Mouse (Mus musculus) erythroblast, adult 5-6 weeks (primary cell): ENCODE measurements around the gene Gpr137c. TPM values are rescaled to one million over a fixed set of nuclear protein-coding genes. Genes with fewer than 3 reads are reported as not detected.

Experiments
- ATAC-seq: replicated peaks from 2 replicates; pipeline ENCODE4 v1.8.0; 2016; ENCODE audit warnings: moderate number of reproducible peaks, mild to moderate bottlenecking, moderate TSS enrichment, inconsistent platforms; ENCODE audit not compliant: poor library complexity, low FRiP score, severe bottlenecking
- total RNA-seq, 2 experiments: library from RNA; stranded (forward) in 1 of 2; stranded (reverse) in 1 of 2; fragments of 150-400 nt in 1 of 2; fragments of 200-764, 138-1000 nt in 1 of 2; gene quantifications; 2 replicates each; pipeline versions ENCODE4 v1.2.3 to v1.2.4; 2015 to 2017; ENCODE audit warnings: low replicate concordance in 2 of 2

Gene Gpr137c
- total RNA-seq (2015; ENCODE audit: low replicate concordance) = 2.3 and 8.6 TPM in 2 replicates
- total RNA-seq (2017; ENCODE audit: low replicate concordance) = 0.70 and 1.3 TPM in 2 replicates

DNA sequence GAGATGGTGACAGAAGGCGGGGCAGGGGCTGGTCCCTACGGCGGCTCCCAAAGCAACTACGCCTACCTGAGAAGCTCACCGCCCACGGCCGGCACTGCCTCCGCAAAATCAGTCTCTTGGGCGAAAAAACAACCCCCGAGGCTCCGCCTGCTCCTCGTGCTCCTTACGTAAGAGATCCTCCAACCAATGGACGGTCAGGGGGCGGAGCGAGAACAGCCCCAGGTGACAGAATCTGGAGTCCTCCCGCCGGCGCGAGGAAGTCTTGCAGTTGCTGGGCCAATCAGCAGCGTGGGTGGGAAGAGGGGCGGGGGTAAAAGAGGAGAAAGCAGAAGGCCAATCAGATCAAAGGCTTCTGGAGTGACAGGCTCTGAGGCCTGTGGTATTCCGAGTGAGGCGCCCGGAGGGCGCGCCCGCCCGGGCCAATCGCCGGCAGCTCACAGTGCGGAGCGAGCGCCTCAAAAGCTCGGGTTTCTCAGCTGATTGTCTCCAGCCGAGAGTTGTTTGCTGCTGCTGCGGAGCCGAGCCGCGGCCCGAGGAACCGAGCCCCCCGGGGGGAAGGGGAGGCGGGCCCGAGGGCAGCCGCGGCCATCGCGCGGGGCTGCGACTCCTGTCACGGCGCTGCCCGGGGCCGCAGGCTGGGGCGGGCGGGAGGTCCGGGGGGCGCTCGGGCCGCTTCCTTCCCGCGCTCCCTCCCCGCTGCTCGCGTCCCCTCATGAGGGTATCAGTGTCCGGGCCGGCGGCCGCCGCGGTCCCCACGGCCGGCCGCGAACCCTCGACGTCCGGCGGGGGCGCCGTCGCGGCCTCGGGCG is at the start of gene Gpr137c:
TSS of gene Gpr137c (plus strand) at position 437 of the 809 bp plus-strand sequence.
- peak; percentile 96 for ATAC-seq

DNA sequence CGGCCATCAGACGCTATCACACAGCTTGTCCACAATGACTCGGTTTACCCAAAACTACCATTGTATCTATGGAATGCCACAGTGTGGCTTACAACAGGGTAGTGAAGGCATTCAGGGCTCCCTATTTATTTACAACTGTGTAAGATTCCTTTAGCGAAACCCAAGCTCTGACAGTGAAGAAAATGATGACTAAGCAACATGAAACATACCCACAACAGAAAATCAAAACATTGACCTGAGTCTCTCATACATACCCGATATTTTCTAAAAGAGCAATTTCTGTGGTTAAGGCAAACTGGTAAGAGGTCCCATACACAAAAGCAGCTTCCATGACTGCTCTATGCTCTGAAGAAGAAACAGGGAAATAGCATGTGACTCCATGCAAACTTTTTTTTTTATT is 47.3 kb upstream of the Gpr137c start:
- no peak for ATAC-seq

GRCm38 (mm10) chr14:45175012-45175740 is 44.3 kb upstream of the Gpr137c start:
- no peak for ATAC-seq

DNA sequence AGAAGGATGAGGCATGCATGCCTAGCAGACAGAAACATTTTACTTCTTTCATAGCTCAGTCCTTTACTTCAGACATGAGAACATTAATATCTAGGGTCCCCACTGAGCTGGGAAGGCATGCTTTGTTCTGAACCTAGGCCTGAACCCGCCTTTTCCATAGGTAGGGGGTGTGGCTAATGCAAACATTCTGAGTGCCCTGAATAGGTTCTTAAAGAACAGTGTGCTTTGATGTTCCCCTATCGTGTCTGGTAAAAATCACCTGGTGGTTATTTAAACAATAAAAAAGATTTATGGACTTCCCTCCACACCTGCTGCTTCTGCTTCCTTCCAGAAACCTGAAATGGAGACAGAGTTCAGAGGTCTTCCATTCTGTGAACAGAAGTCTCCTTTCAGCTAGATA is 40.3 kb upstream of the Gpr137c start:
- no peak for ATAC-seq

DNA sequence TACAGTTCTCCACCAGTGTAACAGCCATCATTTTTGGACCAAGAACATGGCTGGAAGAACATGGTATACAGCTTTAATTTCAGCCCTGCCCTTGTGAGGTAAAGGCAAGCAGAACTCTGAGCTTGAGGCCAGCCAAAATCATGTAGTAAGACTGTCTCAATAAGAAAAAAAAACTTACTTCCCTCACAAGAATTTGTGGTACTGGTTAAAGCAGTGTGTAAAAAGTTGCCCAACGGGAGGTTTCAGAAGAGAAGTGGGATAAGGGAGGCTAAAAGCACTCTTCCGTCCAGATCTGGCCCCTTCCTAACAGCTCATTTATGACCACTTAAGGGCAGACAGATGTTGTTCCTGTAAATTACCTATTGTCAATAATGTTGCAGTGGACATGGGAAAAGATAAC is 39.9 kb upstream of the Gpr137c start:
- no peak for ATAC-seq

DNA sequence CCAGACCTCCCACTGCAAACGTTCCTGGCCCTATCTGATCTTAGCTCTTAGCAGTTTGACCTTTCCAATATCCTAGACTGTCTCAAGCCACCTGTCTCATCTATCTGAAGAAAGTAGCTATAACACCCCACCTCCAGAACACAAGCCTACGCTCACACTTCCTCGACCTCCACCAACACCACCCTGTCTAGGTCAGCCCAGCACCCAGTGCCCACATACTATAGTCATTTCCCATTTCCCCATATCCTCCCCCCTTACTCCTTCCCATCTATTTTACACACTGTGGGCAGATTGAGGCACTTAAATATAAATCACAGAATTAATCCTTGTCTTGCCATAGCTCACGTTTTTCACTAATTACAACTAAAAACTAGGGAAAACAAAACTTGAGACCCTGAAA is 37.9 kb upstream of the Gpr137c start:
- ATAC-seq = no peak

DNA sequence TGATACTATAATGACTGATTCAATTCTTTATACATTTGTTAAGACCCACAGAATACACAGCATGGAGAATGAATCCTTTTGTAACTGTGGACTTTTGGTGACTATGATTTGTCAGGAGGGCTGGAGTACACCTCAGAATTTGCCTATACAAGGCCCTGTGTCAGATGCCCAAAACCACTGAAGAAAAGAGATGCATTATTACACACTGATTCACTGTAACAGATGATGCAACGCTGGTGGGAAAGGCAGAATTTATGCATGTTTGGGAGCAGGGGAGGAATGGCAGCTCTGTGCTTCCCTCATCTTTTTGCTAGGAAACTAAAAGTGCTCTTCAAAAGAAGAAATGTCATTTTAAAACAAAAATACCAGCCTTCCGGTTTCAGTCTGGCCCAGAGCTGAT is 28.5 kb upstream of the Gpr137c start:
- ATAC-seq = no peak

- ATAC-seq = no peak
These were observed 18.9 kb upstream of the Gpr137c start for GRCm38 (mm10) chr14:45200607-45201006.

DNA sequence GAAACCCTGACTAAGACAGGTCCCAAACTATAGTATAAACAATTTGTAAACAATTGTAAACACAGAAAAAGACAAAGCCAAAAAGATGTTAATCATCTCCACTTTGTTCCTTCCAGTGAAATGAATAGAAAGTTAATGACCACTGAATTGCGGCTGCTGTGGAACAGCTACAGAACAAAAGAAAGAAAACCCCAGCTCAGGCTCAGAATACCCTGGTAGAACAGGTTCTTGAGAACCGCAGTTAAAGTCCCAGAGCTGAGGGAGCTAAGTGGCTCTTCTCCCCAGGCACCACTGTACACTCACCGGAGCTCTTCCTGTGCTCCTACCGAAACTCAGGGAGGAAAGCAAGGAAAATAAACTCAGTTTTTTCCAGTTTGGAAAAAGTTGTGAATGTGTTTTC is 8.8 kb upstream of the Gpr137c start:
- ATAC-seq = no peak

DNA sequence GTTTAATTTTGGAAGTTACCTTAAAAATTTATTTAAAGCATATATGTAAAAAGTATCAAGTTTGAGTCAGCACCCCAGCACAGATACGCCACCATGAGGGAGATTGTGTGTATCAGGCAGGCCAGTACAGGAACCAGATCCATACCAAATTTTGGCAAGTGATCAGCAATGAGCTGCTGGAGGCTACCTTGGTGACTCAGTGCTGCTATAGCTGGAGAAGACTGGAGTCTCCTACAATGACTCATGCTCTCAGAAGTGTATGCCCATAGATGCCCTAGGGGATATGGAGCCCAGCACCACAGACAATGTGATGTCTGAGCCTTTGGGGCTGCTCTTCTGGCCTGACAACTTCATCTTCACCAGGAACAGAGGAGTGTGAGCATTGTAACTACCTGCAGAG is 8.1 kb upstream of the Gpr137c start:
- ATAC-seq = no peak

GRCm38 (mm10) chr14:45216711-45217340 is 2.7 kb upstream of the Gpr137c start:
- ATAC-seq = no peak

- no peak for ATAC-seq
These were observed 1.8 kb upstream of the Gpr137c start for GRCm38 (mm10) chr14:45217693-45218092.

- ATAC-seq = no peak
These were observed 806 bp downstream of the Gpr137c start, which contains the start of gene Txndc16 for GRCm38 (mm10) chr14:45220090-45220956. Gene Txndc16, minus strand, starts transcription at chr14:45220328.

DNA sequence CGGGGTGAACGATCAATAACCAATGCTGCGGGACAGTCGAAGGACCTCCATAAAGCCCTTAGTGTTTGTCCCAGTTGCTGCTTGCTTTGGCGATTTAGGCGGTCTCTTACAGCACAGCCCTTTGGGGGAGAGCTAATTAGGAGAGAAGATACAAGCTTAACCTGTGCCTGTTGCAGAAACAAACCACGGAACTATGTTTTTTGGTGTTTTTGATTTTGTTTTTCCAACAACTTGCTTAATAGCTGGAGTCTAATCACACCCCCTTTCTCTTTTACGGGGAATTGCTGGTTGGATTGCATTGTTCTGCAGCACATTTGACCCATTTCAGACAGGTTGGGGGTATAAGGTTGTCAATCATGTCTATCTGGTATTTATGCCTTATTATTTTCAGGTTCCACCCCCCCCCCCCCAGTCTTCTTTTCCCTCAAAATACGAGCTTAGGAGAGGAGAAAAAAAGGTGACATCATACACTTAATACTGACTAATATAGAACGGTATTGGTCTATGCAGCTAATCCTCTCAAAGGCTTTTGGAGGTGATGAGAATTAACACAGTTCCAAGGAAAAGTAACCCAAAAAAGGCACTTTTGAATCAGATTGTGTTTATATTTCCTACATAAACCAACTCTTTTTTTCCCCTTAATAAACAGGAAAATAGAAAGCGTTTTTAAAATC is 1.6 kb downstream of the Gpr137c start:
- ATAC-seq = no peak

- no peak for ATAC-seq
These were observed 19.5 kb downstream of the Gpr137c start for GRCm38 (mm10) chr14:45239042-45239441.

DNA sequence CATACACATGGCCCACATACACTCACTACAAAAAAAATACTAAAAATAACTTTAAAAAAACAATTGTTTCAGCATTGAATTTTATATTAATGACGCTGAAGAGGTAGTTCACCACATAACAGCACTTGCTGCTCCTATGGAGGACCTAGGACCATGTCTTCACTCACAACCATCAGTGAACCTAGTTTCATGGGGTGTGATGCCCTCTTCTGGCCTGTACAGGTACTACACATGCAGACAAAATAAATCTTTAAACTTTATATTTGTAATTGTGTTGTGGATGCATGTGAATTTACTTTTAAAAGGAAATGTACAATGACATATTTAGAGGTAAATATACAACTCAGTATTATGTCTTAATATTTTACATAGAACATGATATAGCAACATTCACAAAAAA is 22.1 kb downstream of the Gpr137c start:
- ATAC-seq = no peak

- ATAC-seq = no peak
These were observed 32.1 kb downstream of the Gpr137c start for GRCm38 (mm10) chr14:45251548-45252076.

DNA sequence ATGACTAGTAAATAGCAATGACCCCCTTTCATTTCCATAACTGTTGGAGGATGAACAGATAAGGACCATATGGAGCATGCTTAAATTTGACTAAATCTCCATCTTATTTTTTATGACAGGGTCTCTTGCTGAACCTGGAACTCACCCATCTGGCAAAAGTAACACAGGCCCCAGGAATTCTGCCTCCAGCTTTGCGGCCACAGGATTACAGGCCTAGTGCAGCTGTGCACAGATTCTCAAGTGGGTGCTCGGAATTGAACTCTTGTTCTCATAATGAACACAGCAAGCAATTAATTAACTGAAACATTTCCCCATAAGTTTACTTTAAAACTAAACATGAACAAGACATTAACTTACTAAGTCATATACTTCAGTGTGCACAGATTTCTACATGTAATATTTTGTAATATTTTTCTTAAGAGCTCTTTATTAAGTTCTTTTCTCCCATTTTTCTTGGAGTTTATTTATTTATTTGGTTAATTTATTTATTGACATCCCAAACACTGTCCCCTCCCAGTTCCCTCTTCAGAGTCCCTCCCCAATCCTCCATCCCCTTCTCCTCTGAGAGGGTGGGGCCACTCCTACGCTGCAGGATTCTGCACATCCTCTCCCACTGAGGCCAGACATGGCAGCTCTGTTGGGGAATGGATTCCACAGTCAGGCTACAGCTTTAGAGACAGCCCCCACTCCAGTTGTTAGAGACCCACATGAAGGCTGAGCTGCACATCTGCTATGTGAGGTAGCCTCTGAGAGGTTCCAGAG is 44.5 kb downstream of the Gpr137c start:
- ATAC-seq = no peak
